Mouse (Mus musculus) liver, embryonic 11.5 days (tissue): ENCODE results near the gene Pold2. TPM values are rescaled to one million over a fixed set of nuclear protein-coding genes. Genes with fewer than 3 reads are reported as not detected.

ENCODE experiments used
- ATAC-seq: fragments of 200-750 bp; cut with Nextera tagmentation; replicated peaks from 2 replicates; pipeline ENCODE4 v1.8.0; 2017; ENCODE audit warnings: moderate number of reproducible peaks, mild to moderate bottlenecking, moderate TSS enrichment, moderate library complexity; ENCODE audit not compliant: low FRiP score
- DNase-seq: peaks from one replicate; pipeline ENCODE4 v3.0.0-alpha.2; 2017; ENCODE audit warnings: low spot score
- H3K27ac ChIP-seq: fragments of 300-500 bp; sonication (generic); 2 replicates; pipeline ENCODE4 v1.5.1; 2014; ENCODE audit warnings: mild to moderate bottlenecking, low read depth, low read length, control low read depth
- H3K27me3 ChIP-seq: fragments of 300-500 bp; sonication (generic); replicated peaks from 2 replicates; pipeline ENCODE4 v1.6.1; 2014; ENCODE audit warnings: low read length, mixed read lengths; ENCODE audit not compliant: control insufficient read depth, insufficient read depth
- H3K36me3 ChIP-seq: fragments of 300-500 bp; sonication (generic); 2 replicates; pipeline ENCODE4 v1.6.1; 2014; ENCODE audit warnings: mild to moderate bottlenecking, low read length, moderate library complexity, mixed read lengths; ENCODE audit not compliant: control insufficient read depth, insufficient read depth
- H3K4me1 ChIP-seq: fragments of 300-500 bp; sonication (generic); replicated peaks from 2 replicates; pipeline ENCODE4 v1.6.1; 2014; ENCODE audit warnings: low read length, mixed read lengths; ENCODE audit not compliant: control insufficient read depth, insufficient read depth
- H3K4me2 ChIP-seq: fragments of 300-500 bp; sonication (generic); 2 replicates; pipeline ENCODE4 v1.6.1; 2014; ENCODE audit warnings: mild to moderate bottlenecking, control low read depth, moderate library complexity
- H3K4me3 ChIP-seq: fragments of 300-500 bp; sonication (generic); 2 replicates; pipeline ENCODE4 v1.5.1; 2014; ENCODE audit warnings: low read depth, low read length, control low read depth
- H3K9ac ChIP-seq: fragments of 300-500 bp; sonication (generic); 2 replicates; pipeline ENCODE4 v1.6.1; 2014; ENCODE audit warnings: low read depth, low read length, control low read depth
- H3K9me3 ChIP-seq: fragments of 300-500 bp; sonication (generic); 2 replicates; pipeline ENCODE4 v1.6.1; 2016; ENCODE audit warnings: low read length, inconsistent platforms, mixed read lengths; ENCODE audit not compliant: control insufficient read depth
- WGBS: fragments of 180-500 bp; shearing (Covaris S2); extraction: QIAGEN DNeasy Blood & Tissue Kit; methylation state at CpG from one replicate; pipeline ENCODE4 v1.1.7; 2014; 5-methylcytosine and 5-hydroxymethylcytosine counted together
- polyA plus RNA-seq: library from polyadenylated mRNA; unstranded; fragments of >200 nt; fragmentation: Nextera tagmentation; extraction: Ambion mirVana; gene quantifications from 2 replicates; pipeline ENCODE4 v1.2.1, GENCODE M21; 2014

Gene Pold2
- 151 and 158 TPM in 2 replicates for polyA plus RNA-seq

DNA sequence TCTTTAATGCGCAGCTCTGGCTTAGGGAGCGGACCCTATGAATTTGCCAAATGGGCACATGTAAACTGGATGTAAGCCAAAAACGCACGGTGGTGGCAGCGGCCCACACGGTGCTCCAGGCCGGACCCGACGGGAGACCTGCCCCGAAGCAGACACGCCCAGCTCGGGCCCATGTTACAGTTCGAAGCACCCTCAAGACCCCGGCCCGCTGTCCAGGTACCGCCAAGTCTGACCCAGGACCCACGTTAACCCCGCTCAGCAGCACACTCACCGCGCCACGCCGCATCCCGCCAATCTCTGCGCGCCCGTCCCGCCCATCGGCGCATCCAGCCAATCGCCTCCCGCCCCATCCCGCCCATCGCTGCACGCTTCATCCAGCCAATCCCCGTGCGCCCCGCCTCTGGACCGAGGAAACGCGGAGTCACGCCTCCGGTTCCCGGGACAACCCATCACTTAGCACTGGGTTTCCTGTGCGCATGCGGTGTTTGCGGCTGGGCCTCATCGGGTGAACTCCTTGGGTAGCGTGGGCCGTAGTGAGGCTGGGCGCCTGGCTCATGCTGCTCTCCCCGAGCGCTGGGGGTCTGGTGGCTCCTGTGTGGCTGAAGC, at the start of gene Pold2:
Gene Pold2 (minus strand): TSS at position 372 of the 606 bp plus-strand sequence.
- H3K4me3 ChIP-seq: peak within 1 kb of the TSS; percentile 69
- no peaks in the 10 kb centered on the region for H3K9me3 ChIP-seq
- no peaks in the 10 kb centered on the region for H3K27me3 ChIP-seq
- peaks cover 26% of the 10 kb centered on the region for H3K36me3 ChIP-seq
- H3K9ac ChIP-seq: peak within 1 kb of the TSS; percentile 81
- under 1% methylated on average over 52 of the region's 52 CpGs for WGBS
- ATAC-seq (peak; percentile 98), DNase-seq (peak; percentile 95)
- peak within 1 kb of the TSS; percentile 59 for H3K27ac ChIP-seq
- H3K4me2 ChIP-seq: peak within 1 kb of the TSS; percentile 81
- peaks cover 17% of the 10 kb centered on the region for H3K4me1 ChIP-seq

DNA sequence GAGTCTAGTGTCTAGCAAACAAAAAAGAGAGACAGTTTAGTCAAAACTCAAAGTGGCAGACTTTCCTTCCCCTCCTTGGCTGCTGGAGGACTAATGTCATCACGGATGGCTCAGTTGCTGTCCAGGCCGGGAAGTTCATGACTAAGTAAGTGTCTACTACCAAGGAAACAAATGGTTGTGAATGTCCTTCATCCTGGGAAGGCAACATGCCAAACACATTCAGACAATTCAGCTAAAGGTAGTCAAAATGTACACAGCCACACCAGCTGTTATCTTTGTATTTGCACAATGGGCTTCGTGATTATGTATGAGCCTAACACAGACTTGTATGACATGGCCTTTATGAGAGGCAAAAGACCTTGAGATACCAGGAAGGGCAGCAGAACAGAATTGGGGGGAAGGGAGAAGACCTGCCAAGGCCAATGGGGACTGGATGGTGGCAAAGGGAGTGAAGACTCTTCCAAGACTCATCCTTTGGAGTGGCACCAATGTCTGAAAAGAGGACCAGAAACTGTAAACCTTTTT, 48.7 kb upstream of the Pold2 start:
- no peaks in the 10 kb centered on the region for H3K36me3 ChIP-seq
- H3K27ac ChIP-seq: no peak overlapping the region
- no peak overlapping the region for H3K4me3 ChIP-seq
- H3K9ac ChIP-seq: no peak overlapping the region
- H3K4me2 ChIP-seq: no peak overlapping the region
- ATAC-seq (no peak), DNase-seq (no peak)
- no peaks in the 10 kb centered on the region for H3K9me3 ChIP-seq
- no peaks in the 10 kb centered on the region for H3K27me3 ChIP-seq
- H3K4me1 ChIP-seq: no peaks in the 10 kb centered on the region
- WGBS: 78% methylated on average over 3 of the region's 3 CpGs

DNA sequence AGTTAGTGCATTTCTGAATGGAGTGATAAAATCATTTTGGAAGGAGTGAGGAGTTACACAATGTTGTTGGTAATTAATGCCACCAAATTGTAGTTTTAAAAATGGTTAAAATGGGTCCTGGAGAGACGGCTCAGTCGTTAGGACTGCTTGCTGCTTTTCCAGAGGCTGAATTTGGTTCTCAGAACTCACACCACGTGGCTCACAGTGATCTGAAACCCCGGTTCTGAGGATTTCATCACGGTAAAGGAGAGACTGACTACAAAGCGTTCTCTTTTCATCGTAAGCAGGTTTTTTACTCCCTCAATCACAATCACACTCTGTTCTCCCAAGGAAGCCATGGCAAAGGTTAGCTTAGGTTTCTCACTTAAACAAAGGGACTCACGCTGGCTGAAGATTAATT, 46.6 kb upstream of the Pold2 start:
- Histone ChIP-seq H3K9ac (no peak overlapping the region), H3K9me3 (no peaks in the 10 kb centered on the region), H3K4me1 (peaks cover 5% of the 10 kb centered on the region; the same call in 1 of the 2 replicates), H3K36me3 (no peaks in the 10 kb centered on the region), H3K4me3 (no peak overlapping the region), H3K4me2 (no peak overlapping the region), H3K27ac (no peak overlapping the region), H3K27me3 (no peaks in the 10 kb centered on the region)
- ATAC-seq: no peak
- no peak for DNase-seq
- WGBS: 68% methylated on average over 8 of the region's 8 CpGs

DNA sequence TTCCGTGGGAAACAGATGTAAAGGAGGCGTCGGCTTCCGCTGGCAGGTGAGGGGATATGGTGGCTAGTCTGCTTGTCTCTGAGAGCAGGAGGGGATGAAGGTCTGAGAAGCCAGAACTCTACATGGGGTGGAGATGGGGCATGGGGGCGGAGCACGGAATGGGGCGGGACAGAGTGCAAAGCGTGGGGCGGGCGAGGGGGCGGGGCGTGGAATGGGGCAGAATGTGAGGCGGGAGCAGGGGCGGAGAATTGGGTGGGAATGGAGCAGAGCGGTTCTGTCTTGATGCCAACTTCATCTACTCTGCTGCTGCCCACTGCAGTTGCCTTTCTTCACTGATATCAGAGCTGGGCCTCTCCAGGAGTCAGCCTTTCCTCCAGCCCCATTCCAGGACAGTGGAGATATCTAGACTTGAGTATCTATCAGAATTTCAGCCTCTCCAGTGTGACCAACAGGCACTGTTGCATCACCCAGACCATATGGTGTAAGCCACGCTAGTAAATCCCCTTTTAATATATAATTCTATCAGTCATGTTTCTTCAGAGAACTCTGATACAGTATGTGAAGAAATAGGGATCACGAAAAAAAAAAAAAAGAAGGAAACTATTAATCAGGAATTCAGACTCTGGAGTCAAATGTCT, 42.4 kb upstream of the Pold2 start:
- WGBS: 33% methylated on average over 17 of the region's 17 CpGs
- no peak overlapping the region for H3K27ac ChIP-seq
- DNase-seq: no peak
- H3K4me1 ChIP-seq: peaks cover 5% of the 10 kb centered on the region; the same call in 1 of the 2 replicates
- no peak overlapping the region for H3K4me3 ChIP-seq
- ATAC-seq: peak; percentile 58
- no peaks in the 10 kb centered on the region for H3K9me3 ChIP-seq
- no peak overlapping the region for H3K4me2 ChIP-seq
- no peaks in the 10 kb centered on the region for H3K36me3 ChIP-seq
- H3K9ac ChIP-seq: no peak overlapping the region
- H3K27me3 ChIP-seq: no peaks in the 10 kb centered on the region

DNA sequence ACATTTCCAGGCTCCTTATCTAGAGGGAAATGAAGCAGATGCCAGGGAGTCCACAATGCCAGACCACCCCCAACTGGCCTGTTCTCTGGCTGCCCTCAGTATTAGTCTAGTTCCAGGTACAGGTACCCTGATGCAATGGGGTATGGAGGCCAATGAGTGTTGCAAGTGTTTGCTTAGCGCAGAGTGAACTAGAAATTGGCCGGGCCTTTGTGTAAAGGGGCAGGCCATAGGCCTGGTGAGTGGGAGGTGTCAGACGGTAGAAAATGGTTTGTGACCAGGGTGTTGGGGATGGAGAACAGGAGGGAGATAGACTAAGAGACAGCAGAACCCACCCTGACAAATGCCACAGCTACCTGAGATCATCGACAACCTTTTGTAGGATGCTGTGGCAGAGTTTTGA, 41.5 kb upstream of the Pold2 start:
- Histone ChIP-seq H3K9ac (no peak overlapping the region), H3K36me3 (no peaks in the 10 kb centered on the region), H3K4me1 (peaks cover 5% of the 10 kb centered on the region; the same call in 1 of the 2 replicates), H3K4me2 (no peak overlapping the region), H3K27me3 (0 out of 2 replicates have a peak, but pooled peaks cover 3% of the 10 kb centered on the region), H3K27ac (no peak overlapping the region), H3K9me3 (no peaks in the 10 kb centered on the region), H3K4me3 (no peak overlapping the region)
- no peak for DNase-seq
- 73% methylated on average over 4 of the region's 4 CpGs for WGBS
- ATAC-seq: peak; percentile 23; the same call in 1 of the 2 replicates

DNA sequence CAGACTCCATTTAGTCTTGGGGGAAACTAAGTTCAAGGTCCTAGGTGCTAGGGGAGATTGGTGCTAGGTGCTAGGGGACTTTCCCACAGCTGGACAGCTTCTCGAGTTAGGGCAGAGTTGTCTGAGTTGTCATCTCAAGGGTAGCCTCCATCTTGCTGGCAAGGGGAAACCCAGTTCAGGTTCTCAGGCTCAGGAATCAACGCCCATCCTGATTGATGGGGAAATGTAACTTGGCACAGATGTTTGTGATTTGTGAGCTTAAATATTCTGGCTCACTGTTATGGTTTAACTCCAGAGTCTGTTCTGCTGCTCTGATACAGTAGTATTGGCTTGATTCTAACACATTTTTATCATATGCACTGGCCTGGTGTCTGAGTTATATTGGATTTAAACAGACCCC, 40.0 kb upstream of the Pold2 start:
- Histone ChIP-seq H3K9me3 (no peaks in the 10 kb centered on the region), H3K4me3 (no peak overlapping the region), H3K4me2 (no peak overlapping the region), H3K4me1 (peaks cover 5% of the 10 kb centered on the region; the same call in 1 of the 2 replicates), H3K9ac (no peak overlapping the region), H3K27ac (no peak overlapping the region), H3K36me3 (no peaks in the 10 kb centered on the region), H3K27me3 (0 out of 2 replicates have a peak, but pooled peaks cover 3% of the 10 kb centered on the region)
- DNase-seq (no peak), ATAC-seq (no peak)
- WGBS: 59% methylated on average over 2 of the region's 2 CpGs

DNA sequence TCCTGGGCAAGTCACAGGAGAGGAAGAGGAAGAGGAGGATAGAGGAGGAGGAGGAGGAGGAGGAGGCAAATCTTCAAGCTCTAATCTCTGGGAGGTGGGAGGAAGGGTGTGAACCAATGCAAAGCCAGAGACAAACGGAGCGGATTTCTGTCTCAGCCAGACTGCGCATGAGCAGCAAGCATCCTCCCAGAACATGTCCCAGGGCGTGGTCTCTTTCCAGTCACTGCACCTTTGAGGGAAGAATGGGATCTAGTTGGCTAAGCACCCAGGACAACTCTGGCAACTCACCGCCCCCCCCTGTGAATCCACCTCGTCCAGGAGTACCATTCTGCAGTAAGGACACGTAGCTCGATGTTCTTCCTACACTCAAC, 38.1 kb upstream of the Pold2 start:
- no peak for ATAC-seq
- H3K4me1 ChIP-seq: peaks cover 5% of the 10 kb centered on the region; the same call in 1 of the 2 replicates
- H3K9ac ChIP-seq: no peak overlapping the region
- whole genome bisulfite sequencing: 58% methylated on average over 8 of the region's 8 CpGs
- H3K27ac ChIP-seq: no peak overlapping the region
- DNase-seq: no peak
- no peak overlapping the region for H3K4me2 ChIP-seq
- 0 out of 2 replicates have a peak, but pooled peaks cover 3% of the 10 kb centered on the region for H3K27me3 ChIP-seq
- no peaks in the 10 kb centered on the region for H3K36me3 ChIP-seq
- H3K4me3 ChIP-seq: no peak overlapping the region
- H3K9me3 ChIP-seq: no peaks in the 10 kb centered on the region

DNA sequence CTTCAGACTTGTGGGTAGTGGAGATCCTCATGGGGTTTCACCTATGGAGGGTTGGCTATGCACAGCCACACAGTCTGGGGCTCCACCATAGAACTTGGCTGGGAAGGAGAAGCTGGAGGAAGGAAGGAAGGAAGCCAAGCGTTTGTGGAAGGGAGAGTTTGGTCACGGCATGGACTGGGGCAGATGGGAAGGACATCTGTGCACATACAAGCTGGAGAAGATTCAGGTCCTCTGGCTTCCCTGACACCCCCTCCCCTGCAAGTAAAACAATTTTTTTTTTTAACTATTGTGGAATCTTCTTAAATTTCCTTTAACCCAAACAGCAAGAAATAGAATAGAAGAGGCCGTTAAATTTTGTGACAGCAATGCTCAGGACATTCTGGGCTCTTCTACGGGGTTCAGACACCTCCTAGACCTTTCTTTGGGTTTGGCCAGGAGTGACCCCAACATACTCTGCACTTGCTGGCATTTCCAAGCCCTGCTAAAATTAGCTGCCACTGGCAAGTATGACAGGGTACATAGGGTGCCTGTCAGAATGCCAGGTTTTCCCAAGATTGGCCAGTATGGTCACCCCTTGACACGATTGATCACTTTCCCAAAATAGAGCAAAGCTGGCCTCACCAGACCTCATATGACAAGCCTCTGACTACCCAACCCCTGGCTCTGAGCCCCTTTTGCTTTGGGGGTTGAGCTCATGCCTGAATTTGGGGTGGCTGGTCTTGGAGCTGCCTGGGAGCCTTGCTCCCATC, 37.5 kb upstream of the Pold2 start:
- no peak for ATAC-seq
- no peak overlapping the region for H3K27ac ChIP-seq
- 58% methylated on average over 5 of the region's 5 CpGs for WGBS
- 0 out of 2 replicates have a peak, but pooled peaks cover 3% of the 10 kb centered on the region for H3K27me3 ChIP-seq
- peaks cover 4% of the 10 kb centered on the region; the same call in 1 of the 2 replicates for H3K4me1 ChIP-seq
- no peaks in the 10 kb centered on the region for H3K36me3 ChIP-seq
- no peak overlapping the region for H3K4me2 ChIP-seq
- no peak overlapping the region for H3K4me3 ChIP-seq
- no peak for DNase-seq
- H3K9ac ChIP-seq: no peak overlapping the region
- no peaks in the 10 kb centered on the region for H3K9me3 ChIP-seq
